8 mouse cellular contexts compared by ENCODE assay signal in the genomic region with DNA sequence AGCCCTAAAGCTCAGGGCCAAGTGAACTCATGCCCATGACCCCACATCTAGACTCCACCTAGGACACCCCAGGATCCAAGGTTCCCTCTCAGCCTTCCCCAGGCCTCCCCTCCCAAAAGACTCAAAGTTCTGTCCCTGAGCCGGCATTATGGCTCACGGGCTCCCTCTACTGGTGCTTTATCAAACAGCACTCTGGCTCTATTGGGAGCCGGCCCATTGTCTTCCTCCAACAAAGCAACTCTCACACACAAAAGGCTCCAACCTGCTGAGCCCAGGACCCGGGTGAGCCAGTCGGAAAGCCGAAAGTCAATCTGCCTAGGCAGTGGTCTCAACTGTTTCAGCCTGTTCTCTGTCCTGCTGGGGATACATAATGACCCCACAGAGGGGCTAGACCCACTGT. TPM values are rescaled to one million over a fixed set of nuclear protein-coding genes. Genes with fewer than 3 reads are reported as not detected.
A peak's percentile ranks its signal among the peaks of the same experiment; 100 is the strongest.
DNase-seq lines count a peak whose midpoint lies in the region; ATAC-seq lines count a peak whose summit lies in the region.

No protein-coding gene starts in this region.

- H3K36me3 ChIP-seq in kidney, embryonic 15.5 days: no peaks in the 10 kb centered on the region
- no peaks in the 10 kb centered on the region for H3K36me3 ChIP-seq in liver, embryonic 13.5 days
- no peaks in the 10 kb centered on the region for H3K36me3 ChIP-seq in neural tube, embryonic 11.5 days (ENCODE audit: control insufficient read depth, insufficient read depth, low read length)

- H3K9ac ChIP-seq in kidney, embryonic 15.5 days: no peak overlapping the region
- no peak overlapping the region for H3K9ac ChIP-seq in liver, embryonic 13.5 days
- 0 out of 2 replicates have a peak overlapping the region, but pooled peaks have one; percentile 2 for H3K9ac ChIP-seq in neural tube, embryonic 11.5 days (ENCODE audit: low read length)

- no peak overlapping the region for H3K4me2 ChIP-seq in kidney, embryonic 15.5 days
- no peak overlapping the region for H3K4me2 ChIP-seq in liver, embryonic 13.5 days
- no peak overlapping the region for H3K4me2 ChIP-seq in neural tube, embryonic 11.5 days (ENCODE audit: low read depth)

- no peaks in the 10 kb centered on the region for H3K27me3 ChIP-seq in kidney, embryonic 15.5 days
- peaks cover 13% of the 10 kb centered on the region; the same call in 1 of the 2 replicates for H3K27me3 ChIP-seq in liver, embryonic 13.5 days
- H3K27me3 ChIP-seq in neural tube, embryonic 11.5 days (ENCODE audit: control insufficient read depth, insufficient read depth, low read length): no peaks in the 10 kb centered on the region

- H3K4me1 ChIP-seq in kidney, embryonic 15.5 days: peaks cover 19% of the 10 kb centered on the region
- peaks cover 32% of the 10 kb centered on the region for H3K4me1 ChIP-seq in liver, embryonic 13.5 days (replicated peaks)
- H3K4me1 ChIP-seq in neural tube, embryonic 11.5 days (ENCODE audit: control insufficient read depth, insufficient read depth, low read length): peaks cover 4% of the 10 kb centered on the region; the same call in 1 of the 2 replicates

- H3K4me3 ChIP-seq in kidney, embryonic 15.5 days (replicated peaks): no peak overlapping the region
- no peak overlapping the region for H3K4me3 ChIP-seq in liver, embryonic 13.5 days (replicated peaks)
- no peak overlapping the region for H3K4me3 ChIP-seq in neural tube, embryonic 11.5 days (ENCODE audit: low read depth, low read length)

- peak; percentile 33 for DNase-seq in adrenal gland, adult 8-10 months
- DNase-seq in embryo, embryonic 11.5 days (ENCODE audit: low read depth, low spot score): peak; percentile 68
- peak; percentile 54 for DNase-seq in heart, adult 8-10 months (ENCODE audit: low spot score)
- DNase-seq in liver, embryonic 13.5 days: peak; percentile 45
- DNase-seq in neural tube, embryonic 11.5 days (ENCODE audit: low spot score): peak; percentile 87
- peak; percentile 77 for DNase-seq in thymus, postnatal 0 days (ENCODE audit: low spot score)

- peak; percentile 80 for ATAC-seq in CD4-positive, CD25-positive, alpha-beta regulatory T cell, adult 4 months
- peak; percentile 19; the same call in 1 of the 2 replicates for ATAC-seq in kidney, embryonic 15.5 days (replicated peaks; ENCODE audit: low FRiP score)
- ATAC-seq in liver, embryonic 13.5 days (ENCODE audit: low read depth): no peak
- peak; percentile 72 for ATAC-seq in neural tube, embryonic 11.5 days (ENCODE audit: insufficient read depth, low FRiP score, low TSS enrichment)

- H3K27ac ChIP-seq in kidney, embryonic 15.5 days: no peak overlapping the region
- no peak overlapping the region for H3K27ac ChIP-seq in liver, embryonic 13.5 days
- H3K27ac ChIP-seq in neural tube, embryonic 11.5 days (ENCODE audit: low read depth, low read length): peak overlapping the region; percentile 11; the same call in 1 of the 2 replicates

- no peaks in the 10 kb centered on the region for H3K9me3 ChIP-seq in kidney, embryonic 15.5 days (replicated peaks)
- no peaks in the 10 kb centered on the region for H3K9me3 ChIP-seq in liver, embryonic 13.5 days (replicated peaks)
- no peaks in the 10 kb centered on the region for H3K9me3 ChIP-seq in neural tube, embryonic 11.5 days (ENCODE audit: control insufficient read depth, low read length)

- 0% methylated on average over 6 of the region's 6 CpGs for WGBS in kidney, embryonic 15.5 days
- WGBS in liver, embryonic 13.5 days (ENCODE audit: insufficient replicate concordance): under 1% methylated on average over 6 of the region's 6 CpGs
- WGBS in neural tube, embryonic 11.5 days: 1% methylated on average over 6 of the region's 6 CpGs

RNA-seq across cellular contexts. Expression of a gene that starts 29.0 kb away (rescaled TPM):
- 10 to 100 TPM; 14.6 to 20.6 TPM for polyA plus RNA-seq in CD4-positive, CD25-positive, alpha-beta regulatory T cell, adult 4 months (2017; shearing (Covaris generic))
- 1 to 10 TPM; 5.2 to 10.0 (median 6.5) TPM for total RNA-seq in adrenal gland, adult 8-10 months (2022)
- 1 to 10 TPM in 3 of 4 experiments, under 1 TPM in 1; 0.98 to 1.7 (median 1.7) TPM for total RNA-seq in heart, adult 8-10 months (2022)
- 107 and 110 TPM in 2 replicates for polyA plus RNA-seq in kidney, embryonic 15.5 days (2015; fragmentation: Nextera tagmentation; extraction: Ambion mirVana)
- polyA plus RNA-seq in liver, embryonic 13.5 days (2015; fragmentation: Nextera tagmentation; extraction: Ambion mirVana): 75.6 and 75.9 TPM in 2 replicates
- polyA plus RNA-seq in neural tube, embryonic 11.5 days (2014; fragmentation: Nextera tagmentation; extraction: Ambion mirVana): 101 and 109 TPM in 2 replicates
- polyA plus RNA-seq in thymus, postnatal 0 days (2015; fragmentation: Nextera tagmentation; extraction: Ambion mirVana): 60.0 and 77.9 TPM in 2 replicates

RNA-seq across cellular contexts. Expression of a gene that starts 29.3 kb away (rescaled TPM):
- polyA plus RNA-seq in CD4-positive, CD25-positive, alpha-beta regulatory T cell, adult 4 months (2017; shearing (Covaris generic)): under 1 TPM in 1 of 2 experiments, not detected in 1; 0.39 TPM
- total RNA-seq in adrenal gland, adult 8-10 months (2022): 10 to 100 TPM in 1 of 4 experiments, 1 to 10 TPM in 3; 5.6 to 10.8 (median 7.9) TPM
- 1 to 10 TPM; 3.0 to 5.7 (median 4.3) TPM for total RNA-seq in heart, adult 8-10 months (2022)
- polyA plus RNA-seq in kidney, embryonic 15.5 days (2015; fragmentation: Nextera tagmentation; extraction: Ambion mirVana): 3.0 and 4.0 TPM in 2 replicates
- 0.89 and 1.2 TPM in 2 replicates for polyA plus RNA-seq in liver, embryonic 13.5 days (2015; fragmentation: Nextera tagmentation; extraction: Ambion mirVana)
- polyA plus RNA-seq in neural tube, embryonic 11.5 days (2014; fragmentation: Nextera tagmentation; extraction: Ambion mirVana): 2.5 and 2.6 TPM in 2 replicates
- polyA plus RNA-seq in thymus, postnatal 0 days (2015; fragmentation: Nextera tagmentation; extraction: Ambion mirVana): 2.1 TPM in 2 replicates

RNA-seq across cellular contexts. Expression of a gene that starts 49.8 kb away (rescaled TPM):
- not detected for polyA plus RNA-seq in CD4-positive, CD25-positive, alpha-beta regulatory T cell, adult 4 months (2017; shearing (Covaris generic))
- total RNA-seq in adrenal gland, adult 8-10 months (2022): 1 to 10 TPM in 1 of 4 experiments, not detected in 3; 1.4 TPM
- total RNA-seq in heart, adult 8-10 months (2022): not detected
- 2.8 and 3.0 TPM in 2 replicates for polyA plus RNA-seq in kidney, embryonic 15.5 days (2015; fragmentation: Nextera tagmentation; extraction: Ambion mirVana)
- 0.38 and 1.3 TPM in 2 replicates for polyA plus RNA-seq in liver, embryonic 13.5 days (2015; fragmentation: Nextera tagmentation; extraction: Ambion mirVana)
- 2.3 and 2.5 TPM in 2 replicates for polyA plus RNA-seq in neural tube, embryonic 11.5 days (2014; fragmentation: Nextera tagmentation; extraction: Ambion mirVana)
- 1.6 and 2.3 TPM in 2 replicates for polyA plus RNA-seq in thymus, postnatal 0 days (2015; fragmentation: Nextera tagmentation; extraction: Ambion mirVana)

RNA-seq across cellular contexts. Expression of a gene that starts 49.9 kb away (rescaled TPM):
- polyA plus RNA-seq in CD4-positive, CD25-positive, alpha-beta regulatory T cell, adult 4 months (2017; shearing (Covaris generic)): 1,000 to 10,000 TPM; 1,023 to 1,039 TPM
- total RNA-seq in adrenal gland, adult 8-10 months (2022): 1,000 to 10,000 TPM in 3 of 4 experiments, 100 to 1,000 TPM in 1; 952 to 1,243 (median 1,190) TPM
- total RNA-seq in heart, adult 8-10 months (2022): 1,000 to 10,000 TPM; 4,385 to 5,037 (median 4,791) TPM
- 1,138 and 1,220 TPM in 2 replicates for polyA plus RNA-seq in kidney, embryonic 15.5 days (2015; fragmentation: Nextera tagmentation; extraction: Ambion mirVana)
- polyA plus RNA-seq in liver, embryonic 13.5 days (2015; fragmentation: Nextera tagmentation; extraction: Ambion mirVana): 800 and 812 TPM in 2 replicates
- 920 and 934 TPM in 2 replicates for polyA plus RNA-seq in neural tube, embryonic 11.5 days (2014; fragmentation: Nextera tagmentation; extraction: Ambion mirVana)
- 1,161 and 1,200 TPM in 2 replicates for polyA plus RNA-seq in thymus, postnatal 0 days (2015; fragmentation: Nextera tagmentation; extraction: Ambion mirVana)

RNA-seq across cellular contexts. Expression of a gene that starts 50.3 kb away (rescaled TPM):
- 10 to 100 TPM; 32.0 to 41.1 TPM for polyA plus RNA-seq in CD4-positive, CD25-positive, alpha-beta regulatory T cell, adult 4 months (2017; shearing (Covaris generic))
- total RNA-seq in adrenal gland, adult 8-10 months (2022): 100 to 1,000 TPM in 2 of 4 experiments, 10 to 100 TPM in 2; 80.9 to 130 (median 112) TPM
- total RNA-seq in heart, adult 8-10 months (2022): 10 to 100 TPM; 44.3 to 57.6 (median 46.7) TPM
- 250 and 266 TPM in 2 replicates for polyA plus RNA-seq in kidney, embryonic 15.5 days (2015; fragmentation: Nextera tagmentation; extraction: Ambion mirVana)
- polyA plus RNA-seq in liver, embryonic 13.5 days (2015; fragmentation: Nextera tagmentation; extraction: Ambion mirVana): 156 and 163 TPM in 2 replicates
- polyA plus RNA-seq in neural tube, embryonic 11.5 days (2014; fragmentation: Nextera tagmentation; extraction: Ambion mirVana): 274 and 290 TPM in 2 replicates
- 259 and 294 TPM in 2 replicates for polyA plus RNA-seq in thymus, postnatal 0 days (2015; fragmentation: Nextera tagmentation; extraction: Ambion mirVana)

Comparison
In these comparisons a context has a peak if more than half of its experiments do, and no peak if none do; other contexts are left out.
1. DNase-seq: peak in every context shown above with its lines; median percentile 87 in neural tube, embryonic 11.5 days; 77 in thymus, postnatal 0 days; 68 in embryo, embryonic 11.5 days; 54 in heart, adult 8-10 months; 45 in liver, embryonic 13.5 days; 33 in adrenal gland, adult 8-10 months.